Mouse (Mus musculus) right cerebral cortex, postnatal 10 days (tissue): ENCODE measurements around the gene Arhgap10.

Experiments
- DNase-seq, 2 experiments: peaks; one replicate each; pipeline ENCODE4 v3.0.0; 2021; ENCODE audit warnings: low spot score in 2 of 2

Gene Arhgap10

DNA sequence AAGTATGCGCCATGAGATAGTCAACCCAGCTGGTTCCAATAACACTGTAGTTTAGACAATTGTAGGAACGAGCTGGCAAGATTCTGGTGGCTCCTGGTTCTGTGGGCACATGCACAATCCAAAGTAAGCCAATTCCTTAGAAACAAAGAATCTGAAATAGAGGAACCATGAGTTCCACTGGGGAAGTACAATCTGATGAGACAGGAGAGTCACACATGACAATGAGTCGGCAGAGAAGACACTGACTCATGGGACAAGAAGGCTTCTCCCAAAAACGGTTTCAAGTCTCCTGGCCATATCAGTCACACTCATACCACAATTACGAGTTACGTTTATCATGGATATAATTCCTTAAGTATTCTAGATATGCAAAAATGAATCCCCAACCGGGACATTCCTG lies 75.3 kb downstream of the Arhgap10 start:
- no peak for DNase-seq

DNA sequence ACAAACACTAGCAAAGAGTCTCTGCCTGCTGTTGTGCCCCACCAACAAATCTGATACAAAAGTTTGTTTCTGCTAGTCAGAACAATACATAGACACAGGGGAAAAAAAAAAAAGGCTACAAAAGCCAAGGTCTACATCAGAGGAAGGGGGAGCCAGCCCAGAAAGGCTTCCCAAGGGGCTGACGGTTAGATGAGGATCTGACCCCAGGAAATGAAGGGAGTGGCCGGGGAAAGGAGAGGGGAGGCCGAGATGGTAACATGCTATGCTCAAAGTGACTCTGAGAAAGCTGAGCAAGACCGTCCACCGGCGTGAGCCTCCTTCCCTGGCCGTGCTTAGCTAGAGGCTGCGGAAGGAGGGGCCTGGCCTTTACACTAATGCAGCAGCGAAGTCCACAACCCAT lies 76.8 kb downstream of the Arhgap10 start:
- no peak for DNase-seq

GRCm38 (mm10) chr8:77440324-77440880 lies 77.4 kb downstream of the Arhgap10 start:
- no peak for DNase-seq

GRCm38 (mm10) chr8:77439670-77440069 lies 78.1 kb downstream of the Arhgap10 start:
- DNase-seq: no peak

DNA sequence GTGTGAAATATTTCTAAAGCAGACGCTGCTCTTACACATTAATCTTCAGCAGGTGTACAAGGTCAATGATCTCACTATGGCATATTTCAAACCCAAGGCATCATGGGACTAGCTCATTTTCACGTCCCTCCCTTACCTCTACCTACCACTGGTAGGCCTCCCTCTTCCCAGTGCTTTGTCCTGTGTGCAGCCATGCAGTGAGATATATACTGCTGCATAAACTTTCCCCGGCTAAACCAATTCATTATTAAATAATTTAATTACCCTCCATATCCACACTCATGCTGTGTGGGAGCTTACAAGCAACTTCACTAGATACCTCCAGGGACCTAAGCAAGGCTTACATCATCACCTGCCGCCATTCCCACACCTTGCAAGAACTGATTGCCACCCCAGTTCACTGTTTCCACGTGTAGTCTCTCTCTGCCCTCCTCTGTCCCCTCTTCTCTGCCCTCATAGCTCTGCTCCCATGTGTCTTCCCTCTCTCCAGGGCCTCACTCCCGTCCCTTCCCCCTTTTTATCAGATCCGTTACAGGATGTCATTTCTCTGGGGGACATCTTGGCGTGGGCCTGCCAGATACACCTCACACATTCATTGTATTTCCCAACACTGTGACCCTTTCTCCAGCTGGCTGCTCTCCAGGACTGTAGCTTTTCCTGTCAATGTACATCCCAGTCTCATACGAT lies 79.8 kb downstream of the Arhgap10 start:
- no peak for DNase-seq

GRCm38 (mm10) chr8:77436013-77436990 lies 81.5 kb downstream of the Arhgap10 start:
- no peak for DNase-seq

GRCm38 (mm10) chr8:77433221-77433620 lies 84.5 kb downstream of the Arhgap10 start:
- no peak for DNase-seq

DNA sequence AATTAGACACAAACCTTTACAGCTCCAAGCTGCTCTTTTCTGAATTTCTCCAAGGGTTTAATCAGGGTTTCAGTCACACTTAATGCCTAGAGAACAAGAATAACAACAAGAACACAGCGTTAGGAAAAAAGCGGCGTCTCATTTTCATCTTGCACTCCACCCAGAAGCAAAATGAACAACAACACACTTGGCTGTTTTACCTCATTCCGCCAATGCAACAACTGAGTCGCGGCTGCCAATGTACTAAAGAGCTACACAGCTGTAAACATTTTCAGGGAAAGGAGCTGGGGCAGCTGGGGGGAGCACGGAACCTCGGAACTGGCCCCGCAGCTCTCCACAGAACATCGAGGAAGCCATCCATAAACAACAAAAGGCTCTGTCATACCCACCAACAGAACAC lies 85.0 kb downstream of the Arhgap10 start:
- DNase-seq: no peak

- no peak for DNase-seq
Measured at GRCm38 (mm10) chr8:77428420-77428819, 89.3 kb downstream of the Arhgap10 start.

DNA sequence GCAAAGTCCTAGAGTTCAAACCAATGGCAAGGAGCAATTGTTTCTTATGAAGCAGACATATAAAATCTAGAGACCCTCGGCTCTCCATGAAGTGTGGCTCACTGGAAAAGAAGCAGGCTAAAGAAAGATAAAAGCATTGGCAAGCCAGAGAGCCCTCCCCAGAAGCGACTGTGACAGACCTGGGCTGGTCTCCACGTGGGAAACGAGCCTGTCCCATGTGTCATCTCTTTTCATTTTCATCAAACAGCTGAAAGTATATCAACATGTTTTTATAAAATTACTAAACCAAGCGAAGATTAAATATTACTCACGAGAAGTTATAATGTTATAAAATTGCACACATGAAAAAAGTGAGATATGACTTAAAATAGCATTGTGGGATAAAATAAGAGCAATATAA lies 89.7 kb downstream of the Arhgap10 start:
- DNase-seq: no peak

GRCm38 (mm10) chr8:77427438-77427837 lies 90.3 kb downstream of the Arhgap10 start:
- no peak for DNase-seq

- DNase-seq: no peak
Measured at GRCm38 (mm10) chr8:77423850-77424249, 93.9 kb downstream of the Arhgap10 start.

DNA sequence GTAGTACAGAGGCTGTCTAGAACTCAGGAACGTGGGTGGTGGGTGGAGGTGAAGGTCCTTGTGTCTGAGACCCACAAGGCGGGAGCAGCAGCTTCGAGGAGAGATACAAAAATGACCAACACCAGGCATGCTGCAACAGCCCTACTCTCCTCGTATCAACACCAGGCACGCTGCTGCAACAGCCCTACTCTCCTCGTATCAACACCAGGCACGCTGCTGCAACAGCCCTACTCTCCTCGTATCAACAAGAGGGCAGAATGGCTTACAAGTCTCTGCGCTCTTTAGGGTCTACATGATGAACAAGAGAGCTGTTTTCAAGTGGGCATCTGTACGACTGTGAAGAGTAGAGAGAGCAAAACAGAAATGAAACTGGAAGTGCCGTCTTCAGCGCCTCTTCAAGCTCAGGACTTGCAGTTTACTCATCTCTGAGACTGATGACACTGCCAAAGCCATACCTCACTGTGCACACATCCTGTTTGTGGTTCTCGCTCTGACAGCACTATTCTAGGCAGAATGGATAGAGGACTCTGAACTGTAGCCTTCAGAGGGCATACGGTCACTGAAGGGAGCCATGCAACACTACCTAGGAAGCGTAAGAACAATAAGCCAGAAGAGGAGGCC lies 95.0 kb downstream of the Arhgap10 start:
- DNase-seq: no peak

- DNase-seq: no peak
Measured at GRCm38 (mm10) chr8:77421596-77421995, 96.2 kb downstream of the Arhgap10 start.

DNA sequence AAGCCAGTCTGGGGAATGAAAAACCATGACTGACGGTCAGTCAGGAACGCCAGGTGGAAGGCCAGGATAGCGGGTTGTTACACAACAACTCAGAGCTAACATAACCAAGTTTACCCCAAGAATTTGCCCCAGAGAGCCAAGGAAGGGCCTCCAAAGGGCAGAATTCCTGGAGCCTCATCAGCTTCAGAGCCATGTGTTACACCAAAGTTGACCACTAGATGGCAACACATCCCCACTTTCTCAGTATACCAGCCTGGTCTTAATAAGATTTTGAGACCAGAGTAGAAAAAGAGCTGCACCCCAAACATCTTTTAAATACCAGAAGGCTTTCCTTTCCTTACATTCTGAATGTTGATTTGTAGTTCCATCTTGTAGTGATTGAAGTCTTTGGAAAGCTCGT lies 98.0 kb downstream of the Arhgap10 start:
- DNase-seq: peak; percentile 72 to 84

DNA sequence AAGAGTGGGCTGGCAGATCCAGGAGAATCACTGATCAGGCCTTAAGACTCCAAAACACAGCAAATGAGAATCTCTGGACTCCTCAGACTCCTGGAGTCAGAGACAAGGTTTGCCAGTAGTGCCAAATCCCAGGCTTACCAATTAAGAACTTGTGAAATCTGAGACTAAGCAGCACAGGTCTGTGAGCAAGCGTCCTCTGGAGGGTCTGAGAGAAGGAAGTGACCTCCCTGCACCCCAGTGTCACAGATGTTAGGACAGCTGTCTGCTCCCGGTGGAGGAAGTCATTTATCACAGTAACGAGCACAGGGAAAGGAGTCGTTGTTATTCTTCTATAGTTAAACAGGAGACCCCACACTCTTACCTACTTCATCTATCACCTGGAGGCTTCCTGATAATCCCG lies 101.0 kb downstream of the Arhgap10 start:
- no peak for DNase-seq

GRCm38 (mm10) chr8:77416034-77416433 lies 101.7 kb downstream of the Arhgap10 start:
- no peak for DNase-seq

DNA sequence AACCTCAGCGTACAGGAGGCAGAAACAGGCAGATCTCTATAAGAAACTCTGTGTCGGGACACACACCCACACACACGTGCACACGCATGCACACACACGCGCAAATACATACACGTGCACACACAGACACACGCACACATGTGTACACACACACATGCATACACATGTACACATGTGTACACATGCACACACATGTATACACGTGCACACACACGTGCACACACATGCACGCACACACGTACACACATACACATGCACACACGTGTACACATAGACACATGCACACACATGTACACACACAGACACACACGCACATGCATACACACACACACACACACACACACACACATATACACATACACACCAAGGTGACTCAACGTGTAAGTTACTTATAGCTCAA lies 106.5 kb downstream of the Arhgap10 start:
- DNase-seq: no peak

- no peak for DNase-seq
Measured at GRCm38 (mm10) chr8:77410394-77410793, 107.4 kb downstream of the Arhgap10 start.

DNA sequence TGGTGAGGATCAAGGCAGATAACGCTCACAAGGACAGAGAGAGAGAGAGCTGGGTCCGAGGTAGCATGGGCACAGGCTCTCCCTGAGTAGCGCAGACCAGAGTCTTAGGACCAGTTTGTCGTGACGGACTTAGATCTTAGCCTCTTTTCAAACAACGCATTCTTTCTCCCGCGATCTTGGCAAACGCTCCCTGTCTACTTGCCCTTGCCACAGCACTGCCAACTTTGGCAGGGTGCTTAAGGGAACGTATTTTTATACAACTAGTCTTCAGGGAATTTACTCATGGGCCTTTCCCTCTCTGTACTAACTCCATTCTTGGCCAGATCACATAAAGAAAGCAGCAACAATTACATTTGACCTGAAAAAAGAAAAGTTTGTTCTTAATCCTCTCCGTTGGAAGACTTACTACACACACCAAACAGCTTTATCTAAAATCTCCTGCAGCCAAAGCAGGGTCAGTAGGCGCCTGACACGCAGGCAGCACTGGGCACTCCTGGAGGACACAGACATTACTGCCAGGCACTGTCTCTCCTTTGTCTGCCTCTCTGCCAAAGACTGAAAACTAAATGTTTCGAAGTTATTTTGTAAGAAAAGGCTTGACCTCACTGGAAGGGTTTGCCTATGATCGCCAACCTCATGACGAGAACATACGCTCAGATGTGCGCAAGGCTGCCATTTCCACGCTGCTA lies 109.1 kb downstream of the Arhgap10 start:
- DNase-seq: no peak

GRCm38 (mm10) chr8:77406846-77407245 lies 110.9 kb downstream of the Arhgap10 start:
- peak in 1 of 2 experiments; percentile 9 for DNase-seq

DNA sequence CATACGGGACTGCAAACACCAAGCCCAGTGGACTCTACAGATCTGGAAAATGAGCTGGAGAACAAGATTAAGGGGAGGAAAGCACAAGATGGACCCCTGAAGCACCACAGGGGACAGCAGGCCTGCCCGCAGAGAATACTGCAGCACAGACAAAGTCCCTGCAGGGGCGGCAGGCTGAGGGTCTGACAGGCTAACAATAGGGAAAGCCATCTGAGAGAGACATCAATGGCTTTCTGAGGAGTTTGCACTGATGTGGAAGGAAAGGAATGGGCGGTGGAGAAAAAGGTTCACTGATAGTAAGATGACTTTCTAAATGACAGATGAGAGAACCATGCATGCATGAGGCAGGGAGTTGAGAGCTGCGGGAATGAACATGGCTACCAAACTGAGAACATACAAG lies 111.3 kb downstream of the Arhgap10 start:
- DNase-seq: peak in 1 of 2 experiments; percentile 6
